Mouse (Mus musculus): ENCODE measurements at regions not wholly inside any gene's neighbourhood (a gene's known extent, or its start where the extent isn't known, plus 50 kb on each side); places are given as distances from the start of the nearest gene placed in this dataset.

GRCm38 (mm10) chr13:78323183-78323582, 123.6 kb upstream of the Nr2f1 start:
- TF ChIP-seq CTCF (IDR thresholded peaks at IDR 0.05) (no peak), EP300 (IDR thresholded peaks at IDR 0.05) (no peak)
